Mouse (Mus musculus) heart, adult 9 months (tissue): ENCODE results near the gene Nckap1l.
"Not testable (repeated sequence)": the region's sequence is repeated elsewhere in the genome, so short reads cannot be mapped to it uniquely, and the experiment has no call there.

Source experiments
- DNase-seq, 2 experiments: peaks; one replicate each; pipeline ENCODE4 v3.0.0; 2022; ENCODE audit warnings: low spot score in 2 of 2

Nckap1l gene

DNA sequence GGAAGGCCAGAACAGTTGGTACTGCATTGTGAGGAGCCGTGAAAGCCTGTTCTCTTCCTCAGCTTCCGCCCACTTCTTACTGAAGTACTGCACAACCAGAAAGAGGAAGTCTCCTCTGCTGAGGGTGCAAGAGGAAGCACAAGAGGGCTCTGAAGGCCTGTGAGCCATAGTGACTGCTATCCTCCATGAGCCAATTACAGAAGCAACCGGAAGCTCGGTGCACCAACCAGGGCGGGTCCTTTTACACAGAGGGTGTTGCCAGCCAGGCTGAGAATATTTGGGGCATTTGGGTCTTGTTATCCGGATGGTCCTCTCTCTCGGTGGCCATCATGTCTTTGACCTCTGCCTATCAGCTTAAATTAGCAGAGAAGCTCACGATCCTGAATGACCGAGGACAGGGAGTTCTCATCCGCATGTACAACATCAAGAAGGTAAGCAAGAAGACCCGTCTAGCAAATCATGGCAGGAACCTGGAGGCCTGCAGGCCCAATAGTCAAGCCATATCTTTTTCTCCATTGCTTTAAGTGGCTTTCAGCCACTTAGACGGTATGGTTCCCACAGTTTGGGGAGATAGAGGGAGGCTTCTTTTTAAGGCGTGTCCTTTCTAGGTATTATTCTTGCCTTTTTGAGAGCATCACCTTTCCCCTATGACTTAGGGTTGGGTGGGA, at the start of gene Nckap1l:
TSS of gene Nckap1l (plus strand) at position 244 of the 668 bp plus-strand sequence.
- peak; percentile 54 to 79 for DNase-seq

DNA sequence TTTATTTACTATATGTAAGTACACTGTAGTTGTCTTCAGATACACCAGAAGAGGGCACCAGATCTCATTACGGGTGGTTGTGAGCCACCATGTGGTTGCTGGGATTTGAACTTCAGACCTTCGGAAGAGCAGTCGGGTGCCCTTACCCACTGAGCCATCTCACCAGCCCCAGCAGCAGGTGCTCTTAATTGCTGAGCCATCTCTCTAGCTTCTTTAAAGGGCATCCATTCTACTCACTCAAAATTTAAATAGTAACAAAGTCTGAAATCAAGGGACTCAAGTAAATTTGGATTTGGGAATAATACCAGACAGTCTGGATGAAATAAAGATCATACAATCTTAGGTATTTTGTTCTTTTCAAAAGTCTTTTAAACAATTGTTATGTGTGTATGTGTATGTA, 48.0 kb upstream of the Nckap1l start:
- not testable (repeated sequence) for DNase-seq

DNA sequence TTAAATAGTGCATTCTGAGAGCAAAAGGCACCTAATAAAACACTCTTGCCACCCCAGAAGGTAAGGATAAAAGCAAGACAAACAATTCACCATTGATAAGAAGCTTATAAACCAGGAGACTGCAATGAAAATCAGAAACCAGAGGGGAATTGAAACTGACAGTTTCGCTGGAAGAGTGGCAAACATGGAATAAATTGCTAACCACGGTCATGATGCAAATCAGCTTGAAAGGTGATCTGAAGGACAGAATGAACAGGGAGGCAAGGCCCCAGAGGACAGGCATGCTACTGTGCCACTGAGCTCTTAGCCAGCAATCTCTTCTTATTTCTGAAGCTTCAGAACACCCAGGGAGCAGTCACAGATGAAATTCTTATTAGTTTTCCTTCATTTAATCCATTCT, 26.6 kb upstream of the Nckap1l start:
- no peak for DNase-seq

DNA sequence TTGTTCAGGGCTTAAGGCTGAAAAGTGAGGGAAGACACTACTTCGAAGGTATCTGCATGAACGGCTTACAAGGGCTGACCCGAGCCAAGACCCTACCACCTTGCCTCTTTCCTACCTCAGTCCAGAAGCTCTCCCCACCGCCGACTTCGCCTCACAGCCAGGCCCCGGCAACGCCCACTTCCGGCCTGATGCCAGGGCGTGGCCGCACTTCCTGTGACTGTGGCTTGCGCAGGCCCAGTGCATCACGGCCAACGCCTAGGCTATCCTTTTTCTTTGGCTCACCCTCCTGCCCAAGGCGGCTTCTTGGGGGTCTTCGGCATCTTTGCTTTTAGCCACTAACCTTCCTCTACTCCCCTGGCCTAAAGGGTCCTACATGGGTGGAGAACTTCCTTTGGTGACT, 23.4 kb upstream of the Nckap1l start, which contains the start of gene Gtsf1:
TSS of gene Gtsf1 (minus strand) at position 230 of the 400 bp plus-strand sequence.
- DNase-seq: no peak

DNA sequence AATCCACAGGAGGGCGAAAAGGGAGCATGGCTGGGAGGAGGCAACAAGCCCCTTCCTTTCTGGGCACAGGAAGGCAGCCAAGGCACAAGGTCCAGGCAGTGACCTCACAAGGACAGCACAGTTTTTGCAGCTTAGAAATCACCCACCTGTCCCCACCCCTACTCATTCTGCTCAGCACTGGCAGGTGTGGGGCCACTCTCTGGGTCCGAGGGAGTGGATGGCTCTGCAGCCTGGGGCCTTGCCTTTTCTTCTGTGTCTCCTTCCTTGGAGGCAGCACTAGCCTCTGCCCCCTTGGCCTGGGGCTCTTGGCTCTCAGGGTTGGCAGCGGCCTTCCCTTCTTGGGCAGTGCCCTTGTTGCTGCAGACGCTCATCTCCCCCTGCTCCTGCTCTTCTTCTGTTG, 7.6 kb upstream of the Nckap1l start:
- not testable (repeated sequence) for DNase-seq

DNA sequence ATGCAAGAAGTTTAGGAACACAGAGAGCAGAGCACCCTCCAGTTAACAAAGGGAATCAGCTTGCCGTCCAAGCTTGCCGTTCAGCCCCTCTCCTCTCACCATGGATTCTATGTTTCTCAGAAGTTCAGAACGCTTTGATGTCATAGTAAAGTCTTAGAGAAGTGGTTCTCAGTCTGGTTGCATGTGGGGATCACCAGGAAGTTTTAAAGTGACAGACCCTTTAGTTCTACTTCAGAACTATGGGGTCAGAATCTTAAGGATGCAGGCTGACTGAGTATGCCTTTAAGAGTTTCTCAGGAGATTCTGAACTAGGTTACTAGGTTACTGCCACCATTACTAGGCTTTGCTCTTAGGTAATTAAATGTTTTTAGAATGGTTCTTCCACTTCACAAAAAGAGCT, 5.2 kb upstream of the Nckap1l start, which contains the start of gene Gtsf2:
TSS of gene Gtsf2 (minus strand) at position 101 of the 400 bp plus-strand sequence.
- DNase-seq: no peak

DNA sequence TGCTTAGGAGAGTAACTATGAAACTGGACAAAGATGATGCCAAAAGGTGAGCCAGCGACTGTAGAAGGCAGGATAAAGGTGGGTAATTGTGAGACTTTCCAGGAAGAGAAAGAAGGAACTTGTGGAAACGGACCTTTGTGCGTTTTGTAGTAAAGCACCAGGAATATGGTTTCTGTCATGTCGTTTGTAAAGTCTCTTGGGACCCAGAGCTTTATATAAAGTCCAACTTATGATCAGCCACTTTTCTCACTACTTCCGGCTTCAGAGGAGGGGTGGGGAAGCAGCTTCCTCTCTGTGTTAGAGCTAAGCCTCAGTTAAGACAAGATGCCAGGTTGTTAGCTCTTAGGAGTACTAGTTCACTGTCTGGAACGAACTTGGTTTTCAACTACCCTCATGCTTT, 855 bp downstream of the Nckap1l start:
- DNase-seq: no peak

DNA sequence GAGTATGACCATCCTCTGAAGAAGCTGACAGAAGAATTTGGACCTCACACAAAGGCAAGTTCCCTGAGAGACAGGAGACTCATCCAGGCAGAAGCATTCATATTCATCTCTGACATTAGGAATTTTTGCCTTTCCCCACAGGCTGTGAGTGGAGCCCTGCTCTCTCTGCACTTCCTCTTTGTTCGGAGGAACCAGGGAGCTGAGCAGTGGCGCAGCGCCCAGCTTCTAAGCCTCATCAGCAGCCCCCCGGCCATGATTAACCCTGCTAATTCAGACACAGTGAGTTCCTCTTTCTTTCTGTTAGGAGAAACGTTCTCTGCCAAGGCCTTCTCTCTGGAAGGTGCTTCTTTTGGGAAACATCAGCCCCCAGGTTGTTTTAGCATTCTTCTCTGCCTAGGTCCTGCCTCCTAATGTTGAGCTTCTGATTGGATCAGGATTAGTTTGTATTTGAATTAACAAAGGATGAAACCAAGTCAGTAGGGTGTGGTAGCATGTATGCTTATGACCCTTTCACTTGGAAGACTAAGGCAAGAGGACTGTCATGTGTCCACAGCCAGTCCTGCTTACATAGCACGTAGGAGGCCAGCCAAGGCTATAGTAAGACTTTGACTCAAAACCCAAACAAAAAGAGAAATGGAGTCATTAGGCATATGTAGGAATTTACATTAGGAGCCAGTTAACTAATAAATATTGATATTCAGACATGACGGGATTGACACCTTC, 9.1 kb downstream of the Nckap1l start:
- DNase-seq: peak; percentile 23 to 43

DNA sequence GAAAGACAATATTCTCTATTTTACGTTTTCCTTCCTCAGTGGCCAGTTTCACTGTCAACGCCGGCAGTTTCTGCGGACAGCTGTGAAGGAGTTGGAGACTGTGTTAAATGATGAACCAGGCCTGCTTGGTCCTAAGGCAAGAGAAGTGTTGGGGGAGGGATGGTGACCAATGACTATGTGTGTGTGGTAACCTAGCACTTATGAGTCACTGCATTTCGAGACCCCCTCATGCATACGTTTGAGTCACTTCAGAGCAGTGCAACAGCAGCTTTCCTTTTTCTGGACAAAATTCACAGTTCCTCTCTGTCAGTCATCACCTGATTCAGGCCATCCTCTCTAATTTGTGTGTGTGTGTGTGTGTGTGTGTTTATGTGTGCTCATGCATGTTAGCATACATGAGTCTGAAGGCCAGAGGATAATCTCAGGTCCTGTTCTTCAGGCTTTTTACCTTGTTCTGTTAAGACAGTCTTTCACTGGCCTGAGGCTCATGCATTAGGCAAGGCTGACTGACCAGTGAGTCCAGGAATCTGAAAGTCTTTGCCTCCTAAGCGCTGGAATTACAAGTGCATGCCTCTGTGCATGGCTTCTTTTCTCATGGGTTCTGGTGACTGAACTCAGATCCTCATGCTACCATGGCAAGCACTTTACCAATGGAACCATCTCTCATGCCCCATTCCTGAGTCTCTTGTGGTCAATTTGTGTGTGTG, 18.0 kb downstream of the Nckap1l start:
- no peak for DNase-seq

DNA sequence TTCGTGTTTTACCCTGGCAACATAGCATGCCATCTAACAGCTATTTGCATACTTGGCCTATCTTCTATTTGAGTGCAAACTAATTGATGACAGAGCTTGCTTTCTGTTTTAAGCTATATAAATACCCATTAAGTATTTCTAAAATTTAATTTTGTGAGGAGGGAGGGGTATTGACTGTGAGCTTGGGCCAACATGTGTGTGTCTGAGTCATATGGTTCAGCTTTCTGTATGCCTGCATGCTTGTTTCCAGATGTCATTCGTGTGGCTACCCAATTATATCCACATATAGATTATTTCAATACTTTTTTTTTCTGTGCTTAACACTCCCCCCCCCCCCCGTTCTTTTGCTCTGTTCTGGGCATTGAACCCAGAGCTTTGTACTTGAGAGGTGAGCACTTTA, 18.7 kb downstream of the Nckap1l start:
- no peak for DNase-seq

DNA sequence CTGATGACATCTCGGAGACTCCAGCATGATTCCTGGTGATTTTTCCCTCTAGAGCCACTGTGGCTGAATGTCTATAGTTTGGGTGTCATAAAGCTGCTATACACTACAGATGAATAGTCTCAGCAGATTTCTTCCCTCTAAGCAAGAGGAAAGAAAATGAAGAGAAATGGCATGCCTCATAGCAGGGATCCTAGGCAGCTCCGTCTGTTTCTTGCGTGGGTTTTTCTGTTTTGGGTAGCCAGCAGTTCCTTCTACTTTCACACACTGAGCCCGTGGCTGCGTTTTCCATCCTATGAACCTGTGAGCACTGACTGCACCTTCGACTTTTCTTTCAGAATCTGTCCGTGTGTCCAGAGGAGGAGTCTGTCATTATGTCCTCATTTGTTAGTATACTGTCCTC, 19.6 kb downstream of the Nckap1l start:
- DNase-seq: no peak

DNA sequence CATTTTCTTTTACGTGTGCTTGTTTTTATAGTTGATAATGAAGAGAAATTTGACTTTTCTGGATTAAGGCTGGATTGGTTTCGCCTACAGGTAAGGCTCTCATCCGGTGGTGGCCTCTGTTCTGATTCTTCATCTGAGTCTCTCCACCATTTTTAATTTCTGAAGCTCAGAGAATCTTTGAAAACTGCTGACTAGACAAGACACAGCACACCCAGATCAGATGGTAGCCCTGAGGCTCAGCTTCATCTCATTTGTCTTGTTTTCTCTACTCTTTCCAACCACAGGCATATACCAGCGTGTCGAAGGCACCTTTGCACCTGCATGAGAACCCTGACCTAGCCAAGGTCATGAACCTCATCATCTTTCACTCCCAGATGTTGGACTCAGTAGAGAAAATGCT, 20.2 kb downstream of the Nckap1l start:
- DNase-seq: no peak

DNA sequence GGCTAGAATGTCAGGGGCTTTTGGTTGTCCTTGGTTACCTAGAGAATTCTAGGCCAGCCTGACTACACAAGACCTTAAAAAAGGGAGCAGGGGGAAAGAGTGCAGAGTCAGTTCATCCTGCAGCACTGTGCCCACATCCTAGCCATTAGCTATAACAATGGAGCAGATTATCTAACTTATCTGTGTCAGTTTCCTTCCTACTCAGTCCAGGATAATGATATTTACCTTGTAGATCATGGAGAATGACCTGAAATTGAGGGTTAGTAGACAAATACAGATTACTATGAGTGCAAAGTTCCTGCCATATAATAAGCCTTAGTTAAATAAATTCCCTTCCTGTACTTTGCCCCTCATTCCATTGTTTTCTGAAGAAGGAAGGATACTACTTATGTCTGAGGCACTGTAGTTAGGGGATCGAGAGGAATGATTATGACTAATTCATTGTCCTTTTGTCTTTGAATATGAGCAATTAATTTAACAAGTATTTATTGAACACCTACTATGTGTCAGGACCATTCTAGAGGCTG, 25.5 kb downstream of the Nckap1l start:
- no peak for DNase-seq

DNA sequence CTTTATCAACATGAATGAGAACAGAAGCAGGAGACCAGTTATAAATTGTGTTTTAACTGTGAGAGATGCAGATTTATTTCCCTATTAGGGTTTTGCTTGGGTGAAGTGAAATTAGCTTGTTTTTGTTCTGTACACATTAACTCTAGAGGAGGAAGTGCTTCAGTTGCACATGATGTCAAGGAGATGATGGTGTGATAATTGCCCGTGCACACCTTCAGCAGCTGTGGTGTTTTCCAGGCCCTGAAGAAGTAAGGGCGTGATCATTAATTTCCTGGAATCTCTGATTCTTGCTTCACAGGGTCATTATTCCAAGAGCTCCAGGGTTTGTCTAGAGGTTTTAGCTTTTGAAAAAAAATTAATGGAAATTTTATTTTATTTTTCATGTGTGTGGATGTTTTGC, 26.5 kb downstream of the Nckap1l start:
- DNase-seq: no peak

DNA sequence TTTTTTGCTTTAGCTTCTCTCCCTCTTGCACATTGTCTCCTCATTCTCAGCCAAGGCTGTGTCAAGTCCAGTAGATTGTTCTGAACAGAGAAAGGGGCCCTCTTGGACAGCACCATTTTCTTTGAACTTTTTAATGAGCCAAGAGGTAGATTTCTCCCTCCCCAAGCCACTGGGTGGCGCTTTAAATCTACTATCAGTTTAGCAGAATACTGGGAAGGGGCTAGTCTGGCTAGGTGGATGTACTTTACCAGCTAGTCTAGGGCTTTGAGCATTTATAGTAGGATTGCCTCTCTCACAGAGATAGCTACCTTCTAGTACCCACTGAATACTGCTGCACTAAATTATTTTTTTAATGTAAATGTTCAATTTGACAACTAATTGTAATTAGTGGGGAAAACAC, 28.9 kb downstream of the Nckap1l start:
- no peak for DNase-seq

DNA sequence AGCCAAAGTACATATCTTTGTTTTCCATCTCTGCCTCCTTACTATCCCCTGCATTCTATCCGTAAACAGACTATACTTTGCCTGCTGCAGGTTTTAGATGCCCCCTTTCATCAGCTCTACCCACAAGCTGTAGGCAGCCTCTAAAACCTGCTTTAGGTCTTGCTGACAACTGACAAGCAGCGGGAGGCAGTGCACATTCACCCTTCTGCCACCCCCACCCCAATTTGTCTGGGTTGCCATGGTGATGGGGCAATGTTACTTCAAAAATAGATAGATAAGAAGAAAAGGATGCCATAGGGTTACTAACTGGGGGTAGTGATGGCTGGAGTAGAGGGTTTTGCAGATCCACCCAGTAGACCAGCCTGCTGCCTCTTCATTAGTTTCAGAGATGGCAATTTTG, 30.9 kb downstream of the Nckap1l start:
- no peak for DNase-seq

DNA sequence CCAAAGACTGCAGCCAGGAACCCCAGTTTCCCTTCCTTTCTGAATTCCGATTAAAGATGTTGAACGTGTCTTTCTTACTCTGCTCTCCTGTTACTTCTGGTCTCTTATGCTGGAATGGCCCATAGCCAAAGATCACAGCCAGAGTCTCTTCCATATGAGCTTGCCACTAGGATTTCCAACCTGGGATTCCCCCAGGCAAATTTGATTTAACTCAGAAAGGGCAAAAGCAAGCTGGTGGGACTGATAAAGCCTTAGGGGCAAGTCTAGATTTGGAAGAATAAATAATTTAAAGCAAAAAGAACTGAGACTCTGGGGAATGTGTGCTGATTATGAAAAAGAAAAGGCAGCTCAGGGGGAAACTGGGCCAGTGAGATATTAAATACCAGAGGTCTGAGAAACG, 31.5 kb downstream of the Nckap1l start:
- DNase-seq: no peak

DNA sequence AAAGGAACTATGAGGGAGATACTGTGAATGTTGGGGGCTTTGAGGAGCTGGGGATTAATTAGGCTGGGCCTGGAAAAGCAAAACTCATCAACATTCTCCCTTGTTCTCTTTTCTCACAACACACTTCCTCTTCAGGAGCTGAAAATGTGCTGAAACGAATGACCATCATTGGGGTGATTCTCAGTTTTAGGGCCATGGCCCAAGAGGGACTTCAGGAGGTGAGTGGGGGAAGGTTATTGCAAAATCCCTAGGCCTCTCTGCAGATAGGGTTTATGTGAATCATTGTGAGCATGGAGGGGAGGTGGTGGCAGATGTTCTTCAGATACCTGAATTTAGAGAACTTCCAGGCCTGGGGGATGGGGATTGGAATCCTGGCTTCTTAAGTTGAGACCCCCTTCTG, 33.1 kb downstream of the Nckap1l start:
- no peak for DNase-seq

DNA sequence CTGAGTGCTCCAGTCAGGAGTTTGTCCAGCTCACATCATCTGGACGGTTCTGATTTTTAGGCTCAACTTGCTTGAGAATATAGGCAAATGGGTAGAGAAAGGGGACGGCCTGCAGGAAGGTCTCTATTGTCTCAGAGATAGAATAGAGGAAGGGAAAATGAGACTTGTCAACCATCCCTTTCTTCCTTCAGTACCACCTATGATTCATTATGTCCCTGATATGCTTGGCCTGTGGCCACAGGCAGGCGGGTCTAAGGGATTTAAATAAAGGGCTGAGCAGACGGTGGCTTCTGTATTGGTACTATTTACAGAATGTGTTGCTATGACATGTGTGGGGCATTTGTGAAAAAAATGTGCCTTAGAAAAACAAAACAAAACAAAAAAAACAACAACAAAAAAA, 34.7 kb downstream of the Nckap1l start:
- no peak for DNase-seq

DNA sequence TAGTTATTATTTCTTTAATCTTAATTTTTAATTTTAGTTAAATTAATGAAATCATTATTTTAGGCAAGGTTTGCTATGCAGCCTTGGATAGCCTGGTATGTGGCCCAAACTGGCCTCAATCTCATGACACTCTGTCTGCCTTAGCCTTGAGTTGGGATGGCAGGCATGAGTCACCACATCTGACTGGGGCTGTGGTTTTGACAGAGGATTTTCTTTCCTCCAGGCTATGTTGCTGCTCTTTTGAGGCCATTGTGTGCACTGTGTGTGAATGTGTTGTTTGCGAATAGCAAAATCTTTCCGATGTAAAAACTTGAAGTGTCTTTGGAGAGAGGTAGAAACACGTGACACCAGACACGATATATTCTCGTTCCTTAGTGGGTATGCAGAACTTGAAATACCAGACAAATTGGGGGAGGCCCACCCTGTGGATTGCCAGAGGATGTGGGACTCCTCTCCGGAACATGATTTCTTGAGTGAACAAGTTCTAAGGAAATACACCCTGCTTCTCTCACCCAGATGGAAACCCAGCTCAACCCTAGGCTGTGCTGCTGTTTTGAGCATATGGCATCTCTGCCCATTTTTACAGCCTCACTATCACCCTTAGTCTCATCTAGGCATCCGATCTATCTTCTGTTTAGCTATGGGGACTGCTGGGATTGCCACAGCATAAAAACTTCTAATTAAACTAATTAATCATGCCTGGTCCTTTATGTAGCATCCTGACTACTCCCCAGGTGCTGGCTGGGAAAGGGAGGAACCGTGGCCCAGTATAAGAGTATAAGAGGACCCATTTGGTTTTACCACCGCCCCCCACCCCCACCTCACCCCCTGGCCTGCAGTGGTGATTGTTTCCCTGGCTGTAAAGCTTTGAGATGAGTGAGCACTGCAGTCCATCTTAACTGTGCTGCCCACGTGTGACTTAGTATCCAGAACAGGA, 42.9 kb downstream of the Nckap1l start:
- DNase-seq: no peak

DNA sequence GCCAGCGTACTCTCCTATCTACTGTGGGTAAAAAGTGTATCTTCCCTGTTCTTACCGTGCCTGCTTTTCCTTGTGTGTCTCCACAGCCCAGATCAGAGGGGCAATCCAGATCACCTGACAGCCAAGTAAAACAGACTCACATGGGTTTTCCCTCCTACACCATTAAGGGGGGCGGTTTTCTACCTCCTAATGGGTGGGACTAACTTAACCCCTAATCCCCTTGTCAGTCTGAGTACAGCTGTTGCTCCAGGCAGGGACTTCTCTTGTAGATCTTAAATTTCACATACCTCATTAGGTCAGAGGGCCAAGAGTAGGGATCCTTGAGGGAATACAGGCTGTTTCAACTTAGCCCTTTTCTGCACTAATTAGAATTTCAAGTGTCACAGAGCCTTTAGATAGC, 44.6 kb downstream of the Nckap1l start:
- no peak for DNase-seq
